Mouse (Mus musculus) thymus, adult 2 months (tissue): ENCODE measurements around the gene A730049H05Rik. TPM values are rescaled to one million over a fixed set of nuclear protein-coding genes. Genes with fewer than 3 reads are reported as not detected.

ENCODE experiments used
- DNase-seq: peaks from one replicate; pipeline ENCODE4 v3.0.0; 2021
- H3K27ac ChIP-seq: fragments of 200-500 bp; 2 replicates; pipeline ENCODE4 v1.5.1; 2012; ENCODE audit warnings: low read length, control low read depth; ENCODE audit not compliant: control insufficient read depth, insufficient read depth
- H3K27me3 ChIP-seq: fragments of 200-500 bp; 2 replicates; pipeline ENCODE4 v1.6.1; 2012; ENCODE audit warnings: mild to moderate bottlenecking, low read length, moderate library complexity, mixed read lengths; ENCODE audit not compliant: control insufficient read depth, insufficient read depth
- H3K36me3 ChIP-seq: fragments of 200-500 bp; 2 replicates; pipeline ENCODE4 v1.6.1; 2012; ENCODE audit warnings: mild to moderate bottlenecking, low read length, moderate library complexity; ENCODE audit not compliant: control insufficient read depth, insufficient read depth
- H3K4me1 ChIP-seq: fragments of 200-500 bp; replicated peaks from 2 replicates; pipeline ENCODE4 v1.6.1; 2012; ENCODE audit warnings: low read length; ENCODE audit not compliant: control insufficient read depth, insufficient read depth
- H3K4me3 ChIP-seq: fragments of 200-500 bp; 2 replicates; pipeline ENCODE4 v1.5.1; 2012; ENCODE audit warnings: mild to moderate bottlenecking, low read length, control low read depth, moderate library complexity; ENCODE audit not compliant: control insufficient read depth, insufficient read depth
- CTCF ChIP-seq: fragments of 200-500 bp; IDR thresholded peaks from 2 replicates; pipeline ENCODE4 v1.5.1; 2012; ENCODE audit warnings: mild to moderate bottlenecking, control low read depth, low read length, moderate library complexity, borderline replicate concordance; ENCODE audit not compliant: control insufficient read depth, poor library complexity, insufficient read depth; ENCODE audit errors: extremely low read depth
- POLR2A ChIP-seq: fragments of 200-500 bp; IDR thresholded peaks from 2 replicates; pipeline ENCODE4 v1.6.1; 2012; ENCODE audit warnings: mild to moderate bottlenecking, low read length, control low read depth, moderate library complexity; ENCODE audit not compliant: control insufficient read depth, poor library complexity, insufficient read depth; ENCODE audit errors: extremely low read depth
- WGBS: fragments of 180-500 bp; shearing (Covaris S2); methylation state at CpG from one replicate; pipeline ENCODE4 v1.1.7; 2018; 5-methylcytosine and 5-hydroxymethylcytosine counted together
- polyA plus RNA-seq: library from polyadenylated mRNA; depleted of rRNA; stranded (reverse); fragments of >200 nt; gene quantifications from 2 replicates; pipeline ENCODE4 v1.2.3, GENCODE M21; 2012

A730049H05Rik gene
- polyA plus RNA-seq, 1 experiment, result 0.07 TPM

DNA sequence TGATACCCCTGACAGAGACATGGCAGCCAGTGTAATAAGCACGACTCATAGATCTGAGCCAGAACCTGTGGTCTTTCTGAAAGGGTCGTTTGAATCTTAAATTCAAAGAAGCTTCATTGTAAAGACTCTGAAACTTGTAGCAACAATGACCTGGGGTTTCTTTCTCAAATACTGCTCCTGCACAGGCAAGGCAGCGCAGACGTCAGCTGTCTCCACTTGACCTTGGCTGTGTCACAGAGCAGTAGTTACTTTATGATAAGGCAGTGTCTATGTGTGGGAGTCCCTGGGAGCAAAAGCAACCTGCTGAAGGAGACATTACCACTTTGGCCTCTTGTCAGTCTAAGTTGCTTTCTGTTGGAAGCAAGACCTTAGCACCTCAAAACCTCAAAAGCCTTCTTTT lies 30.3 kb downstream of the A730049H05Rik start:
- Histone ChIP-seq H3K4me3 (no peak overlapping the region), H3K36me3 (no peaks in the 10 kb centered on the region), H3K27me3 (no peaks in the 10 kb centered on the region), H3K4me1 (no peaks in the 10 kb centered on the region), H3K27ac (no peak overlapping the region)
- 87% methylated on average over 4 of the region's 4 CpGs for WGBS
- DNase-seq, result no peak
- no peak for TF ChIP-seq CTCF
- no peak for TF ChIP-seq POLR2A

DNA sequence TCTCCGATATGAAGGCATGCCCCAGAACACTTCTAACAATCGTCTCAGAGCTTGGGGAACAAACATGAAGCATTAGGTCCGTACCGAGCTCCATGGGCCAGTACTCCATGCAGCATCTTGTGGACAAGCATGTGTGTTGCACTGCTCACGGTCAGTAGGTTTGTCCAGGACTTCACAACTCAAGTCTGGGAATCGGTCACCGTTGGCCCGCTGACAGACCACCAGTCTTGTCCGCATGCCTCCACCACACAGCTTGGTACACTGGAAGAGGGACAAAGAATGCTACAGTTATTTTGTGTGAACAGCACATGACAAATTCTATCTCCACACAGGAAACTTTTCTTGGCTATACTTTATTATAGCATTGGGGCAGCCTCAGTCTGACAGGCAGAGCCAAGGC lies 32.9 kb downstream of the A730049H05Rik start:
- Histone ChIP-seq H3K4me3 (no peak overlapping the region), H3K27me3 (no peaks in the 10 kb centered on the region), H3K36me3 (no peaks in the 10 kb centered on the region), H3K4me1 (no peaks in the 10 kb centered on the region), H3K27ac (no peak overlapping the region)
- DNase-seq, result no peak
- TF ChIP-seq POLR2A (no peak), CTCF (no peak)
- WGBS, result 96% methylated on average over 9 of the region's 9 CpGs

DNA sequence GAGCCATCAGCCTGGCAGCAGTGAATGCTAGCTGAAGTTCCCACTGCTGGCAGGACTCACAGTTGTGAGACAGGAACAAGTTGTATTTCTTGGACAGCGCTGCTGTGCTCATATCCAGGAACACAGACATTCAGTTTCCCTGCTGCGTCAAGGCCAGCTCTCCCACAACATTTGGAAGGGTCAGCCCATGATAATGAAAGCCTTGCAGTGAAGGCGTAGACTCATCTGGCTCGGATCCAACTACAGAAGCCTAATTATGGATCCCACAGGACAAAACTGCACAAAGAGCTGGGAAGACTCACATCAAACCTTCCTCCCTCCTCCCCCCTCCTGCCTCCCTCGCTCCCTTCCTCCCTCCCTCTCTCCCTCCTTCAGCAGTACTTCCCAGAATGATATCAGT lies 34.0 kb downstream of the A730049H05Rik start:
- no peaks in the 10 kb centered on the region for H3K27me3 ChIP-seq
- WGBS, result 85% methylated on average over 5 of the region's 5 CpGs
- H3K4me1 ChIP-seq, result no peaks in the 10 kb centered on the region
- H3K36me3 ChIP-seq, result no peaks in the 10 kb centered on the region
- no peak for DNase-seq
- no peak overlapping the region for H3K4me3 ChIP-seq
- H3K27ac ChIP-seq, result no peak overlapping the region
- TF ChIP-seq POLR2A, result no peak
- TF ChIP-seq CTCF, result no peak

DNA sequence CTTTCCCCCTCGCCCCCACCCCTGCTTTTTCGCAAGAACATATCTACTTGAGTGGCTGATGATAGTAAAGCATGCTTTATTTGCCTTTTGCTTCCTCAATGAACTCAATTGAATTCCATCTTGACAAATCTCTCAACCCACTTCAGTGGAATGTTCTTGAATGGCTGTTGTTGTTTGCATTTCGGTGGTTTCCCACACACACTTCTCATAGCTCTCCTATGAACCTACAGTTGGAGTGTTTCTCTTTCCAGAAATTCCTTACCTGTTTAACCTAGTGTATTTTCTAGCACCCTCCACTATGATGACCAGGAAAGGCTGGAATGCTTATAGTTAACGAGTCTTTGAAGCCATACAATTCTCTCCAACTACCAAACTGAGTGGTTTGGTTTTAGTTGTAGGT lies 38.6 kb downstream of the A730049H05Rik start:
- Histone ChIP-seq H3K27me3 (no peaks in the 10 kb centered on the region), H3K4me3 (no peak overlapping the region), H3K27ac (no peak overlapping the region), H3K4me1 (no peaks in the 10 kb centered on the region), H3K36me3 (no peaks in the 10 kb centered on the region)
- TF ChIP-seq CTCF, result no peak
- no peak for TF ChIP-seq POLR2A
- WGBS, result 91% methylated on average over 4 of the region's 4 CpGs
- no peak for DNase-seq

DNA sequence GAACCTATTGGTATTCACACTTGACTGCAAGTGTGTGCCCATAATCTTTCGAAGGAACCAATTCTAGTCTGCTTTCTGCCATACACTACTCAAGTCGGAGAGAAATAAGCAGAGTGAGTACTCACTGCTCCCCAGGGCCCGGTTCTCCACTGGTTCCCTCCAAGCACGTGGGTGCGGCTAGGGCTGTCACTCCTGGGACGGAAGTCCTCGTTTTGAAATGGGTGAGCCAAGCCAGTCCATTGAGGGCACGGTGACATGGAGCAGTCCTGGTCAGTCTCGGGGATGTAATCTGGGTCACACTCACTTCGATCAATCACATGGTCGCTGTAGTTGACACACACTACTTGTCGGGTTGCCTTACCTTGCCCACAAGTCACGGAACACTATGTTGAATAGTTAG lies 41.5 kb downstream of the A730049H05Rik start:
- Histone ChIP-seq H3K4me3 (no peak overlapping the region), H3K27ac (no peak overlapping the region), H3K36me3 (no peaks in the 10 kb centered on the region), H3K4me1 (no peaks in the 10 kb centered on the region), H3K27me3 (no peaks in the 10 kb centered on the region)
- TF ChIP-seq CTCF, result no peak
- no peak for TF ChIP-seq POLR2A
- DNase-seq, result no peak
- WGBS, result 93% methylated on average over 13 of the region's 13 CpGs

DNA sequence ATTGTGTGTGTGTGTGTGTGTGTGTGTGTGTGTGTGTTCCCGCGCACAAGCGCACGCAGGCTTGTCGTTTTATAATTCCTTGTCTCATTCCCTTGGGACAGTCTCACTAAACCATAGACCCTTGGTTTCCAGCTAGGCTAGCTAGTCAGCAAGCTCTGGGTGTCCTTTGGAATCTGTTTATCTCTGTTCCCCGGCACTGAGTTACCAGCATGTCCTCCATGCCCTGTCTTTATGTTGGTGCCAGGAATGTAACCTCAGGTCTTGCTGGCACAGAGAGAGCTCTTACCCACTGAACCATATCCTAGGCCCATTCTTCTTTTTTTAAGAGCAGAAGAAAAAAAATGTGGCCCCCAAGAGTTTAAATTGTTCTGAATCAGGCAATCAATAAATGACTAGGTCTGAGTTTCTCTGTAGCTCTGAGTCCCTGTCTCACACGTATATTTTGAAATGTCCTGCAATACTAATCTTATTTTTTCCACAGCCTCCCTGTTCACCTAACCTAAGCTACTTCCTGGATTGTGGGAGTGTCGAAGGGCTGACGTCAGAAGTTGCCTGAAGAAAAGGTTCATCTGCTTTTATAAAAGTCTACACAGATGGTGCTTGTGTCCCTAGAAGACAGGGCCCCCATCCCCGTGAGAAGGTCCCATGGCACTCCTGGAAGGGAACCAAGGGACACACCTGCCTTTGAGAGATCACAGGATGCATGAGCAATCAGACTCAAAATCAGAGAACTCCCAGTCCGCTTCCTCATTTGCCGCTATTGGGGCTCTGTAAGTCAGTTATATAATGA lies 42.6 kb downstream of the A730049H05Rik start:
- Histone ChIP-seq H3K27me3 (no peaks in the 10 kb centered on the region), H3K36me3 (no peaks in the 10 kb centered on the region), H3K27ac (no peak overlapping the region), H3K4me1 (no peaks in the 10 kb centered on the region), H3K4me3 (no peak overlapping the region)
- TF ChIP-seq POLR2A (no peak), CTCF (no peak)
- 75% methylated on average over 12 of the region's 12 CpGs for WGBS
- no peak for DNase-seq
